Mouse (Mus musculus) stomach, postnatal 0 days (tissue): ENCODE measurements around the gene Cdiptos.
A peak's percentile ranks its signal among the peaks of the same experiment; 100 is the strongest.

ENCODE experiments used
- CTCF ChIP-seq: IDR thresholded peaks from 2 replicates; pipeline ENCODE4 v1.5.1; 2016; ENCODE audit warnings: antibody characterized with exemption, low read depth, mild to moderate bottlenecking, moderate library complexity
- EP300 ChIP-seq: optimal IDR thresholded peaks from 2 replicates; pipeline ENCODE3; 2016; ENCODE audit warnings: antibody characterized with exemption

DNA sequence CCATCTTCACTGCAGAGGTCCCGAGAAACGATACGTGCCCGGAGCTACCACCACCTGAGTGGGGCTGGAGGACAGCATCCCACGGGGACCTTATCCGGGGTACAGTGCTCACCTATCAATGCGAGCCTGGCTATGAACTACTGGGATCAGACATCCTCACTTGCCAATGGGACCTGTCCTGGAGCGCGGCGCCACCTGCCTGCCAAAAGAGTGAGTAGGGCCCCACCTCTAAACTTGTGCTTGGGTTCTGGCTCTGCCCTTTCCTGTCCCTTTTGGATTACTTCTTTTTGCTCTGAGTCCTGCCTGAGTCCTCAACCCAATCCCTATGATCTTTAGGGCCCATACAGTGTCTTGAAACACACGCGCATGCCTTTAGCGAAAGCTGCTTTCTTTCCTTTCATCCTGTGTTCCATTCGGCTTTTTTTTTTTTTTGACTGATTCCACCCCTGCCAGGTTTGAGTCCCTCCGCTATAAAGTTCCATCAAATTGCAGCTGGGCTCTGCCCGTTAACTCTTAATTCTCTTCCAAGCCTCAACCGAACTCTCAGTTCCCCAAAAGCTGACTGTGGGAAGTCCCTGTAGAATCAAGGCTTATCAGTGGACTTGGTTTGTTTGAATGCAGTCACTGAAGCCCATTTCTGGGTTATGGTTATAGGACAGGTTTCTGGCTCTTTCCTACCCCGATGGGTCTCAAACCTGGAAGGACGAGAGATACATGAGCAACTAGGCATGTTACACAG lies 12.2 kb downstream of the Cdiptos start:
- TF ChIP-seq CTCF (peak; percentile 78), EP300 (no peak)
